Mouse (Mus musculus) brain, embryonic 18.5 days (tissue): ENCODE data around the gene Lrwd1.
"Not testable (repeated sequence)": the region's sequence is repeated elsewhere in the genome, so short reads cannot be mapped to it uniquely, and the experiment has no call there.

Experiments used
- DNase-seq: peaks from one replicate; pipeline ENCODE4 v3.0.0-alpha.2; 2012; ENCODE audit warnings: low read depth, low spot score

Gene Lrwd1

DNA sequence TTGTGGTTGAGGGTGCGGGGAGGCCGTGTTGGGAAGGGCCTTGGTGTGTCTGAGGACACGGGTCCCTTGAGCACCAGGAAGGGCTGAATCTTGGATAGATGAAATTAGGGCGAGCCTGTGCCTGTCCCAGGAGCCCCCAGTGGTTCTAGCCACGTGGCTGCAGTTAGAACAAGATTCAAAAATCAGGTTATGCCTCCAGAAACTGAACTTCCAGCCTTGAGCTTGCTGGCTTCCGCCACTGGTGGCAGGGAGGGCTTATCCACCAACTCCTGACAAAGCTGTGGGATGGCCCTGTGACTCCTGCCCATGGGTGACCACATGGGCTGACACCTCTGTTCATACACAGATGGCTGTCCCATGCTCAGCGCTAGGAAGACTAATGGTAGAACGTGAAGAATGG lies 11.8 kb upstream of the Lrwd1 start:
- no peak for DNase-seq

DNA sequence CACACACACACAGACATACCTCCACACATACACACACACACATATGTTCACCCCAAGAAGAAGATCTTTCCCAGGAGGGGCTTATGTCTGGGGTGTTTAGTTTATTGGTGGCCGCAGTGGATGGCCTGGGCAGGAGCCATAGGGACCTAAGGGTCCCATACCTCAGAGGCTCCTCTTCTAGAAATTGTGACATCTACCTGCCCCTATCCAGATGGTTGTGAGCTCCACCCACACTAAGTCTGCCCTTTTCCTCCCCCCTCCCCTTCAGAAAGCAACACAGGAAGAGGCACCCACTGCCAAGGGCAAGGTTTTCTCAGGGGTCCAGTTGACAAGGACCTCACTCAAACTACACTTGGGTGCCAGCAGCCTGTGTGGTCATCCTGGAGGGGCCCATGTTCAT lies 11.1 kb upstream of the Lrwd1 start:
- DNase-seq, result no peak

DNA sequence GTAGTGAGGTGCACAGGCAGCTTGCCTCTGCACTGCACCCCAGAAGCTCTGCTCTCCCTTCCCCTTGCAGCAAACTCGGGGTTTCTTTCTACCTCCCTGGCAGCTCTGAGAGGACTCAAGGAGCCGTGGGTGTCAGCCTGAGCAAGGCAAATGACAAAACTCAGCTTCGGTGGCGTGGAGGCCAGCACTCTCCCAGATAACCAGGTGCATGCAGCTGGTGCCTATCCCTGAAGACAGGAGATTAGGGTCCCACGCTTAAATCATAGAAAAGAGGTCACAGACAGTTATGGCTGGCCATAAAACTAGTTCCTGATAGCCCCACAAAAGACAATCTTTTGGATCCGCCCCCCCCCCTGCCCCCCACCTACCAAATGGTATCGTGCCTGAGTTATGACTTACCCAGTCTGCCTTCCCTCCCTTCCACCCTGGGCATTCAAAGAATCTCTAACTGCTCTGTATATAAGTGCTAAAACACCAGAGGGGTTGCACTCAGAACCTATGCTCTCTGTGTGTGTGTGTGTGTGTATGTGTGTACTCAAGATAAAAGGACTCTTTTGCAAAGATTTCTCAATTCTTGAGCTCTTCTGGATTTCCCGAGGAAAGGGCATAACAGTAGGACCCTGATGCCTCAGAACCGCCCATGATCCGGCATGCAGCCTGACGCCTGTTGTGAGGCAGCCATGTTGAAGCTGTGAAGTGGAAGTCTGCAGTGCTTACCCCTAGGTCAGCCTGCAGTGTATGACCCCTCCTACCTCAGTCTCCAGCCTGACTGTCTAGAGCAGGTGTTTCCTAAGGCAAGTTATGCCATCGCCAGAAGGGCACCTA lies 8.9 kb upstream of the Lrwd1 start:
- no peak for DNase-seq

GRCm38 (mm10) chr5:136143161-136143755 lies 7.4 kb upstream of the Lrwd1 start:
- no peak for DNase-seq

DNA sequence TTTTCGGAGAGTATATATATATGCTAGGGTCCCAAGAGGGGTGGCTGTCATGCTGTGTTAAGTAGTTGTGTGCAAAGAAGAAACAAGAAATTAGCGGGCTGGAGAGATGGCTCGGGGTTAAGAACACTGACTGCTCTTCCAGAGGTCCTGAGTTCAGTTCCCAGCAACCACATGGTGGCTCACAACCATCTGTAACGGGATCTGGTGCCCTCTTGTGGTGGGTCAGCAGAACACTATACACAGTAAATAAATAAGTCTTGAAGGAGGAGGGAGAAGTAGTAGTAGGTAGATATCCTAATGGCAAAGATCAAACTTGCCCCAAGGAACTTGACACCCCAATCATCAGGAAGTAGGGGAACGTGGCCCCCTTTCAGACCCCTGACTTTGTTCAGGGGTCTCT lies 6.9 kb upstream of the Lrwd1 start:
- no peak for DNase-seq

GRCm38 (mm10) chr5:136140057-136140482 lies 4.2 kb upstream of the Lrwd1 start:
- no peak for DNase-seq

- DNase-seq, result no peak
These were observed 3.5 kb upstream of the Lrwd1 start for GRCm38 (mm10) chr5:136139393-136139792.

GRCm38 (mm10) chr5:136137658-136138274 lies 1.9 kb upstream of the Lrwd1 start:
- DNase-seq, result no peak

- no peak for DNase-seq
These were observed 567 bp upstream of the Lrwd1 start for GRCm38 (mm10) chr5:136136292-136136990.

DNA sequence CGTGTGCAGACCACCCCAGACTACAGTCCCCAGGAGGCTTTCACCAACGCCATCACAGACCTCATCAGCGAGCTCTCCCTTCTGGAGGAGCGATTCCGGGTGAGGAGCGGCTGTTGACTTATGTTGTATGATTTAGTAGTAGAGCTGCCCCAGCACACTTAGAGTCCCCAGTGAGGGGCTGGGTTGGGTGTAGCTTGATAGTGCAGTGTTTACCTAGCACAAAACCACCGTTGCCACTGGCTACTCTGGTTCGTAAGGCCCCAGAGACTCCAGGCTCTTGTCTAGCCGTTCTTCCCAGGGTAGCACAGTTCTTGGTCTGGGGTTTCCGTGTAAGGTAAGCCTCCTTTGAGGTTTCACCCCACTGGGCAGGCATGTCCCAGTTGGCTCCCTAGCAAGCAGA lies 13.7 kb downstream of the Lrwd1 start:
- no peak for DNase-seq

GRCm38 (mm10) chr5:136116784-136117112 lies 19.1 kb downstream of the Lrwd1 start:
- DNase-seq, result no peak

- peak; percentile 90 for DNase-seq
These were observed 19.7 kb downstream of the Lrwd1 start, which contains the start of gene Polr2j for GRCm38 (mm10) chr5:136115891-136116783. Gene Polr2j (plus strand): TSS chr5:136116631.

- not testable (repeated sequence) for DNase-seq
These were observed 22.3 kb downstream of the Lrwd1 start for GRCm38 (mm10) chr5:136113546-136113945.

DNA sequence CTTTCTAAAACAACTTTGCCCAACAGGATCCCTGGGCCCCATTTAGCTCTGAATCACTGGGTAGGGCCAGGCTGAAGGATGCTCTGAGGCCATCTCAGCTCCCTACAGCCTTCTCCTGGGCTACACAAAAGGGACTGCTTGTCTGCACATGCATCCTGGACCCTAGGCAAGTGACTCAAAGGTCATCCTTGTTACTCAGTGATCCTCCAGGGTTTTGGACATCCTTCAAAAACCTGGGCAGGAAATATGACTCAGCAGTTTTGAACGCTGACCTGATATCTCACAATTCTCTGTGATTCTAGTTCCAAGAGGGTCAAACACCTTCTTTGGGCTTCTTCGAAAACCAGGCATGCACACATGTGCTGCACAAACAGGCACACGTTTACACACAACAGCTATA lies 26.8 kb downstream of the Lrwd1 start:
- no peak for DNase-seq

DNA sequence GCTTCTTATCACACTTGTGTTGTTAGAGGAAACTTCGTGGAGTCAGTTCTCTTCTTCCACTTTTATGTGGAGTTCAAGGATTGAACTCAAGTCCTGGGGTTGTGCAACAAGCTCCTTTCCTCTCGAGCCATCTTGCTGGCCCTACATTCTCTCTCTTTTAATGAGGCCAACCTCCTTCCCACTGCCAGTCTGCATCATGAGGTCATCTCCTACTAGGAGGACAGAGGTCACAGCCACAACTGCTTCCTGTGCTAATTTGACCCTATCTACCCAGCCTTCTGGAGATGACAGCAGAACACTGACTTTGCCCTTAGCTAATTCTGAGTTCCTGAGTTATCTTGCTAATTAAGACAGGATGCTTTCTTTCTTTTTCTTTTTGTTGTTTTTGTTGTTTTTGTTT lies 27.4 kb downstream of the Lrwd1 start:
- no peak for DNase-seq

DNA sequence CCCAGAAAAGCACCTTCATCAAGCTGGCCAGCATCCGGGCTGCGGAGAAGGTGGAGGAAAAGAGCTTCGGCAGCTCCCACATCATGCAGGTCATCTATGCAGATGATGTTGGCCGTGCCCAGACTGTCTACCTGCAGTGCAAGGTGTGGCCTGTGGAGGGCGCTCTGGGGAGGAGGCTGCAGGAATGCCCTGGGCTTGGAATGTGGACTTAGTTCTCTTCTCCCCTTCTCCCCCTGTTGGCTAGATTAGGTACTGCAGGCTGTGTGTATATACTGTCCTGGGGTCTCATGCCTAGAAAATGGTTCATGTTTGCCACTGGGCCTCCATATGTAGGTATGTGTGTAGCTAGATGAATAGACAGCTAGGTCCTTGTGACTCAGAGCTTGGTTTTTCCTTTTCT lies 31.4 kb downstream of the Lrwd1 start:
- DNase-seq, result no peak

GRCm38 (mm10) chr5:136102099-136102820 lies 33.6 kb downstream of the Lrwd1 start:
- DNase-seq, result peak; percentile 47

- no peak for DNase-seq
These were observed 37.3 kb downstream of the Lrwd1 start for GRCm38 (mm10) chr5:136098536-136098935.

DNA sequence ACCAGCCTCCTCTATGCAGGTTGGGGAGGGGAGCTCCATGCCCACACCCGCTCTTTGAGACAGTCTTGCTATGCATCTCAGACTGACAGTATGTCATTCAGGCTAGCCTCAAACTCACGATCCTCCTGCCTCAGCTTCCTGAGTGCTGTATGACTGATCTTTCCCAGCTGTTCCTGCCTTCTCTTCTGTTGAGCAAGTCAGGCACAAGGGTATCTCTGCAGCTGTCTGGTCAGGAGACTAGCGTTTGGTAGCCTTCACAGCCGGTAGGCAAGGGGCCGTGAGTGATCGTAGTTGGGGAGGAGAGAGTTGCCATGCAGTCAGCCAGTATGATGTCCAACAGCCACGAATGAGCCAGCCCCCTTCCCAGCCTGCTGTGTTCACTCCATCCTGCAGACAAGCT lies 40.8 kb downstream of the Lrwd1 start:
- no peak for DNase-seq

- no peak for DNase-seq
These were observed 41.4 kb downstream of the Lrwd1 start for GRCm38 (mm10) chr5:136094249-136095010.
